Mouse (Mus musculus) embryonic fibroblast, embryonic 13.5 days (primary cell): ENCODE data around the gene Esyt3. TPM values are rescaled to one million over a fixed set of nuclear protein-coding genes. Genes with fewer than 3 reads are reported as not detected.
A peak's percentile ranks its signal among the peaks of the same experiment; 100 is the strongest.

Experiments
- H3K27ac ChIP-seq: 2 replicates; pipeline ENCODE4 v1.5.1; 2012; ENCODE audit warnings: low read length, control low read depth, inconsistent platforms; ENCODE audit not compliant: insufficient read depth
- H3K4me1 ChIP-seq: 2 replicates; pipeline ENCODE4 v1.6.1; 2011; ENCODE audit warnings: low read length; ENCODE audit not compliant: control insufficient read depth, insufficient read depth
- H3K4me3 ChIP-seq: 2 replicates; pipeline ENCODE4 v1.5.1; 2011; ENCODE audit warnings: mild to moderate bottlenecking, control low read depth, low read length; ENCODE audit not compliant: insufficient read depth
- CTCF ChIP-seq: IDR thresholded peaks from 2 replicates; pipeline ENCODE4 v1.5.1; 2011; ENCODE audit warnings: mild to moderate bottlenecking, control low read depth, low read length, moderate library complexity, borderline replicate concordance; ENCODE audit not compliant: insufficient read depth
- POLR2A ChIP-seq: IDR thresholded peaks from 2 replicates; pipeline ENCODE4 v1.6.1; 2011; ENCODE audit warnings: low read depth, mild to moderate bottlenecking, control low read depth, low read length, moderate library complexity
- polyA plus RNA-seq: library from polyadenylated mRNA; stranded (reverse); fragments of >200 nt; gene quantifications from 2 replicates; pipeline ENCODE4 v1.2.4, GENCODE M21; 2011; ENCODE audit warnings: low read depth; ENCODE audit not compliant: missing spikeins, insufficient read length

Esyt3 gene
- polyA plus RNA-seq, 1 experiment: 0.11 TPM

DNA sequence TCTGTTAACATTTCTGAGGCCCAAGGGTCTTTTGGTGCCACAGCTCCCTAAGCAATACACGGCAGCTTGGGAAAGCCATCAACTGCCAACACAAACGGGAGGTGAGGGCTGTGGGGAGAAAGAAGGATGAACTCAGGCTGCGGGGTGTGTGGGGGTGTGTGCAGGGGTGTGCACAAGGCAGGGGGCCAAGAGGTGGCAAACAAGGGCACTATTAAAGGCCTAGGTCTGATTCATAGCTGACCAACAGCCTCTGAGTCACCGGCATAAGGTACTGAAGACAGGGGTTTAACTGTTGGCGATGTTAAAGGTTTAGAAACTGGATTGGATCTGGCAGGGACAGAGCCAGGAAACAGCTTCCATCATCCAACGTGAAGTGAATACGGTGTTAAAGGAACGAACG is 30.5 kb upstream of the Esyt3 start:
- Histone ChIP-seq H3K4me1 (peaks cover 3% of the 10 kb centered on the region; the same call in 1 of the 2 replicates), H3K4me3 (no peak overlapping the region), H3K27ac (no peak overlapping the region)
- no peak for TF ChIP-seq POLR2A
- no peak for TF ChIP-seq CTCF

GRCm38 (mm10) chr9:99388078-99388477 is 29.7 kb upstream of the Esyt3 start:
- Histone ChIP-seq H3K4me1 (peaks cover 3% of the 10 kb centered on the region; the same call in 1 of the 2 replicates), H3K4me3 (no peak overlapping the region), H3K27ac (no peak overlapping the region)
- TF ChIP-seq POLR2A (no peak), CTCF (no peak)

DNA sequence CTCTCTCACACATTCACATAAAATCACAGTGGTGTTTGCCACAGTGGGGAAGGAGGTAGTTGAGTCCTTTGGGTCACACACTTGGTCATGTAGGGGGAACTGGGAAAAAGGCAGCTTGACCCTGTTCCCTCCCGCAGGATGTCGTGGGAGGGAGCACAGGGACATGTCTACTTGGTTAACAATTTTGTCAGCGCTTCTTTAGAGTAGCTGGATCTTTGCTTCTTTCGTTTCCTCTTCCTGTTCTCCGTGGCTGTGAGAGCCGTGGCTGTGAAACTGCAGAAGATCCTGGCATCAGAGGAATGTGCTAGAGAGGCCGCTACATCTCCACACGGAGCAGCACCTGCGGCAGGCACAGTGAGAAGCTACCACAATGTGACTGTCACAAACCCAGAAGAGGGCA is 24.2 kb upstream of the Esyt3 start:
- no peak overlapping the region for H3K4me3 ChIP-seq
- TF ChIP-seq CTCF (no peak), POLR2A (no peak)
- peaks cover 9% of the 10 kb centered on the region for H3K4me1 ChIP-seq
- H3K27ac ChIP-seq: no peak overlapping the region

DNA sequence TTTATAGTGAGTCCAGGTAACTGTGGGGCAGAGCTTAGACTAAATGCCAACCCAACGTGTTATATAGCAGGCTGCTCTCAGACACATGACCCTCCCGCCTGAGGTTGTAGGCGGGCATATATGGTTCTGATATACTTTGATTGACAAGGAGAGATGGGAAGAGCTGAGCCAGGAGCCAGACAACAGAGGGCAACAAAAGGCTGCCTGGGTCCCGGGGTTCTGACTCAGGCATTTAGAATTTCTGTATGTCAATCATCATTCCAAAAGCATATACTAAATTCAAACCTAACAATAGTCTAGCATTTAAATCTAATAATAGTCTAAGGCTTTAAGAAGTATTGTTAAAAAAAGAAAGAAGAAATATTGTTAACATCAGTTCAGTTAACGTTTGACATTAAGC is 20.8 kb upstream of the Esyt3 start:
- Histone ChIP-seq H3K27ac (no peak overlapping the region), H3K4me3 (no peak overlapping the region), H3K4me1 (peaks cover 9% of the 10 kb centered on the region)
- TF ChIP-seq CTCF: no peak
- no peak for TF ChIP-seq POLR2A

DNA sequence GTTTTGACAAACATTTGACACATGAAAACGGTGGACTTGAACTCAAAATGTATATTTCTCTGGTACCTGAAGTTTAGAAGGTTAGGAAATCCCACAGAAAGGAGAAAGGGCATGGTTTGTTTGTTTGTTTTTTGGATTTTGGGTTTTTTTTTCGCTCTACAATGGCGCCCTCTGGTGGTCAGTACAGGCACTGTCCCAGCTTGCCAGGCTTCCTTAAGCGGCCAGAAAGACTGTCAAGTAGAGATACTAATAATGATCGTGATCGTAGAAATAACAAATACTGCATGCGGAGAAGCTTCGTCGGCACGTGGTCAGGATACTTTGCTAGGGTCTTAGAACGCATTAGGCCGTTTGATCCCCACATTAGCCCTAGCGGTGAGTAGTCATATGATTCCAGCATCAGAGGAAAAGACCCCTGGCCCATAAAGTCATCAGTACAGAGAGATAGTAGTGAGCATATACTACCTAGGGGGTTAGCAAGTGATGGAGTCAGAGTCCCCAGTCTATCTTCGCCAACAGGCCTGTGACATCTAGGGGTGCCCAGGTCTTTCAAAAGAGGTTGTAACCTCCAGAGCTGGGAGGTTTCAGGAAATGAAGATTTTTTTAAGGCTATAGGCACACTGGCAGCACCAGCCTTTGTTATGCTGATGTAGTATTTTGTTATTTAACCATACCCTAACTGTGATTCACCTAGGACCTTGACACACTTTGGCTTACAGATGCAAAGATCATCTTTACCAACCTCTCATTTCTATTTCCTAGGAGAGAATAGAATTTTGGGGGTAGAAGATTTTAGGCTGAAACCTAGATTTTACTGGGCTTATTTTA is 18.4 kb upstream of the Esyt3 start:
- H3K27ac ChIP-seq: no peak overlapping the region
- TF ChIP-seq CTCF (peak; percentile 68), POLR2A (no peak)
- H3K4me3 ChIP-seq: no peak overlapping the region
- peaks cover 9% of the 10 kb centered on the region for H3K4me1 ChIP-seq

GRCm38 (mm10) chr9:99368431-99368830 is 10.1 kb upstream of the Esyt3 start:
- TF ChIP-seq POLR2A: no peak
- no peak for TF ChIP-seq CTCF
- no peak overlapping the region for H3K27ac ChIP-seq

GRCm38 (mm10) chr9:99365906-99366305 is 7.5 kb upstream of the Esyt3 start:
- peaks cover 8% of the 10 kb centered on the region; the same call in 1 of the 2 replicates for H3K4me1 ChIP-seq
- TF ChIP-seq CTCF (no peak), POLR2A (no peak)
- no peak overlapping the region for H3K4me3 ChIP-seq
- no peak overlapping the region for H3K27ac ChIP-seq

More at GRCm38 (mm10) chr9:99368431-99368830, 10.1 kb upstream of the Esyt3 start:
- H3K4me1 ChIP-seq: peaks cover 6% of the 10 kb centered on the region; the same call in 1 of the 2 replicates
- H3K4me3 ChIP-seq: no peak overlapping the region

DNA sequence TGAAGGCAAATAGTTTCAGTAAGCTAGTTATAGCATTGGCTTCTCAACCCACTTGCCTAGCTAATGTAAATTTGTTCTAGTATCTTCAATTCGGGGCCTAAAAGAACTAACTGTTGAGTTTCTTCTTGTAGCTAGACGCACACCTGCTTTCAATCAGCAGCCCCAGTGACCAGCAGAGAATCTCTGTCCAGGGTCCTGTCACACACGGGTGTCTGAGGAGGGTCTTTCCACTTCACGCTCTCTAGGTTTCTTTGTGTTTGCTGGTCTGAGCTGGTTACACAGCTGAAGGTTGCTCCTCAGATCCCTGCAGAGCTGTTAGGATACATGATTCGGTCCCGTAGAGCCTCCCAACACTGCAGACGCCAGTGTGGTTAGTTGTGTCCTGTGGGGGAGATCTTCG is 4.7 kb upstream of the Esyt3 start:
- Histone ChIP-seq H3K4me3 (no peak overlapping the region), H3K4me1 (peaks cover 8% of the 10 kb centered on the region; the same call in 1 of the 2 replicates), H3K27ac (no peak overlapping the region)
- TF ChIP-seq CTCF (no peak), POLR2A (no peak)

DNA sequence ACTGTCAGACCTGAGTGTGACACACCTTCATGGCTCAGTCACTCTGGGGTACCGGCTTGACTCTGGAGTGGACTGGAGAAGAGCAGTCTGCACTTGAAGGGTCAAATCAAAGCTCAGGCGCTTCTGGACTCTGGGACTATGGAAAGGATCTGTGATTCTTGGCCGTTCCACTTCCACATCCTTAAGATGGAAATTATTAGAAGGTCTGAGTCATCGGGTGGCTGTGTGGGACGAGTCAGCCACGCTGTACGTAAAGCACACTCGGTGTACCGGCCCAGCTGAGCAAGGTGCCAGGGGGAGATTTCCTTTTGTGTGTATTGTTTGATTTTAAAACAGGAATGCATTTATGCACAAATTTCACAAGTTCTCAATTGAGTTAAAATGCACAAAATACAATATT is 3.6 kb upstream of the Esyt3 start:
- Histone ChIP-seq H3K27ac (no peak overlapping the region), H3K4me3 (no peak overlapping the region), H3K4me1 (peaks cover 8% of the 10 kb centered on the region; the same call in 1 of the 2 replicates)
- TF ChIP-seq POLR2A (no peak), CTCF (no peak)

DNA sequence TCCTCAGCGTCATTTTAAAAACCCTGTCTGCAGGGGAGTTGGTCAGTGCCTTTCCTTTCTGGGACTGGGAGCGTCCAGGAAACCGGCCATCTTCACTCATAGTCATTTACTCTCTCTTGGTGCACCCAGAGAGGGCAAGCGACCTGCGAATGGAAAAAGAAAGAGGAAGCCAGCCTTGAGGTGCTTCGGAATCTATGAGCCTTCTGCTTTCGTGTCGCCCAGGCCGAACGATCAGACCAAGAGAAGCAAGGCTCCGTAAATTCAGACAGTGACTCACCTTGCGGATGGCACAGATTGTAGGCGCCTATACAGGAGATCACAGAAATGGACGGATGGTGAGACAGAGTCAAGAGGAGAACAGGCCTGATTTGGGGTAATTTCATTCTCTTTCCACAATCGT is 655 bp upstream of the Esyt3 start:
- Histone ChIP-seq H3K4me3 (no peak overlapping the region), H3K4me1 (0 out of 2 replicates have a peak, but pooled peaks cover 2% of the 10 kb centered on the region), H3K27ac (no peak overlapping the region)
- TF ChIP-seq CTCF (no peak), POLR2A (no peak)

GRCm38 (mm10) chr9:99357561-99357920 is 816 bp downstream of the Esyt3 start:
- peak overlapping the region; percentile 22 for H3K4me3 ChIP-seq
- 0 out of 2 replicates have a peak, but pooled peaks cover 2% of the 10 kb centered on the region for H3K4me1 ChIP-seq
- TF ChIP-seq CTCF (no peak), POLR2A (no peak)
- H3K27ac ChIP-seq: no peak overlapping the region
